Mouse (Mus musculus): ENCODE measurements around the gene Olfr1341. TPM values are rescaled to one million over a fixed set of nuclear protein-coding genes. Genes with fewer than 3 reads are reported as not detected.

Gene Olfr1341
- polyA plus RNA-seq, 1 experiment: not detected

- no peak overlapping the region for H3K4me3 ChIP-seq (replicated peaks)
- peaks cover 31% of the 10 kb centered on the region for H3K27me3 ChIP-seq (replicated peaks)
- TF ChIP-seq GATA1 (IDR thresholded peaks at IDR 0.05; ENCODE audit: borderline replicate concordance, low read length) (no peak), FLI1 (IDR thresholded peaks at IDR 0.05; ENCODE audit: low read length) (no peak)
- H3K9me3 ChIP-seq: peaks cover 12% of the 10 kb centered on the region; the same call in 1 of the 2 replicates
- no peaks in the 10 kb centered on the region for H3K4me1 ChIP-seq
- no peaks in the 10 kb centered on the region for H3K36me3 ChIP-seq (replicated peaks; ENCODE audit: low read length)
Observed at GRCm38 (mm10) chr4:118739574-118739973, 36.3 kb downstream of the Olfr1341 start.

- Histone ChIP-seq H3K4me3 (replicated peaks) (no peak overlapping the region), H3K4me1 (no peaks in the 10 kb centered on the region), H3K36me3 (replicated peaks; ENCODE audit: low read length) (no peaks in the 10 kb centered on the region), H3K27me3 (replicated peaks) (peaks cover 31% of the 10 kb centered on the region), H3K9me3 (peaks cover 17% of the 10 kb centered on the region)
- TF ChIP-seq FLI1 (IDR thresholded peaks at IDR 0.05; ENCODE audit: low read length): no peak
- no peak for TF ChIP-seq GATA1 (IDR thresholded peaks at IDR 0.05; ENCODE audit: borderline replicate concordance, low read length)
Observed at GRCm38 (mm10) chr4:118740988-118741698, 37.8 kb downstream of the Olfr1341 start.

- H3K9me3 ChIP-seq: peaks cover 24% of the 10 kb centered on the region
- no peaks in the 10 kb centered on the region for H3K4me1 ChIP-seq
- no peaks in the 10 kb centered on the region for H3K36me3 ChIP-seq (replicated peaks; ENCODE audit: low read length)
- peaks cover 31% of the 10 kb centered on the region for H3K27me3 ChIP-seq (replicated peaks)
- no peak overlapping the region for H3K4me3 ChIP-seq (replicated peaks)
- no peak for TF ChIP-seq GATA1 (IDR thresholded peaks at IDR 0.05; ENCODE audit: borderline replicate concordance, low read length)
- no peak for TF ChIP-seq FLI1 (IDR thresholded peaks at IDR 0.05; ENCODE audit: low read length)
Observed at GRCm38 (mm10) chr4:118741881-118742280, 38.6 kb downstream of the Olfr1341 start.

GRCm38 (mm10) chr4:118758637-118759036 is 55.3 kb downstream of the Olfr1341 start, which contains the start of gene Olfr1338:
Gene Olfr1338 (minus strand): TSS chr4:118758737.
- TF ChIP-seq FLI1 (IDR thresholded peaks at IDR 0.05; ENCODE audit: low read length) (no peak), GATA1 (IDR thresholded peaks at IDR 0.05; ENCODE audit: borderline replicate concordance, low read length) (no peak)
- Histone ChIP-seq H3K4me3 (replicated peaks) (no peak within 1 kb of the TSS), H3K27me3 (replicated peaks) (peaks cover 2% of the 10 kb centered on the region), H3K4me1 (no peaks in the 10 kb centered on the region), H3K36me3 (replicated peaks; ENCODE audit: low read length) (no peaks in the 10 kb centered on the region), H3K9me3 (no peaks in the 10 kb centered on the region)

Other genes starting within 250 kb of the Olfr1341 start
- gene Mpl, start 246.0 kb upstream of the Olfr1341 start, polyA plus RNA-seq (2012; ENCODE audit: insufficient read depth, low replicate concordance): 425 and 2,158 TPM in 2 replicates
- gene Tie1, start 213.5 kb upstream of the Olfr1341 start, polyA plus RNA-seq (2012; ENCODE audit: insufficient read depth, low replicate concordance): 32.0 and 48.6 TPM in 2 replicates
- gene 2610528J11Rik, start 176.5 kb upstream of the Olfr1341 start, polyA plus RNA-seq (2012; ENCODE audit: insufficient read depth, low replicate concordance): 64.9 and 160 TPM in 2 replicates
- 0.22 TPM in 1 of 2 replicates, not detected in the other for gene Tmem125, start 159.5 kb upstream of the Olfr1341 start, polyA plus RNA-seq (2012; ENCODE audit: insufficient read depth, low replicate concordance)
- not detected in 2 replicates for gene Cfap57, start 82.7 kb upstream of the Olfr1341 start, polyA plus RNA-seq (2012; ENCODE audit: insufficient read depth, low replicate concordance)
- gene Ebna1bp2, start 82.7 kb upstream of the Olfr1341 start, polyA plus RNA-seq (2012; ENCODE audit: insufficient read depth, low replicate concordance): 1.1 and 21.0 TPM in 2 replicates
- gene Olfr62, start 44.6 kb upstream of the Olfr1341 start, polyA plus RNA-seq (2012; ENCODE audit: insufficient read depth, low replicate concordance): 0.08 TPM in 1 of 2 replicates, not detected in the other
- gene Olfr1342, start 10.8 kb upstream of the Olfr1341 start, polyA plus RNA-seq (2012; ENCODE audit: insufficient read depth, low replicate concordance): not detected in 2 replicates
- not detected in 2 replicates for gene Olfr1340, start 16.6 kb downstream of the Olfr1341 start, polyA plus RNA-seq (2012; ENCODE audit: insufficient read depth, low replicate concordance)
- gene Olfr1339, start 28.7 kb downstream of the Olfr1341 start, polyA plus RNA-seq (2012; ENCODE audit: insufficient read depth, low replicate concordance): not detected in 2 replicates
- 0.03 TPM in 1 of 2 replicates, not detected in the other for gene Olfr1338, start 55.2 kb downstream of the Olfr1341 start, polyA plus RNA-seq (2012; ENCODE audit: insufficient read depth, low replicate concordance)
- not detected in 2 replicates for gene Olfr1337, start 79.1 kb downstream of the Olfr1341 start, polyA plus RNA-seq (2012; ENCODE audit: insufficient read depth, low replicate concordance)
- not detected in 2 replicates for gene Olfr1335, start 106.4 kb downstream of the Olfr1341 start, polyA plus RNA-seq (2012; ENCODE audit: insufficient read depth, low replicate concordance)
- gene Olfr1333, start 132.8 kb downstream of the Olfr1341 start, polyA plus RNA-seq (2012; ENCODE audit: insufficient read depth, low replicate concordance): not detected in 2 replicates
- not detected in 2 replicates for gene Olfr1331, start 161.1 kb downstream of the Olfr1341 start, polyA plus RNA-seq (2012; ENCODE audit: insufficient read depth, low replicate concordance)
- gene Olfr1330, start 185.1 kb downstream of the Olfr1341 start, polyA plus RNA-seq (2012; ENCODE audit: insufficient read depth, low replicate concordance): not detected in 2 replicates
- gene Olfr1329, start 213.9 kb downstream of the Olfr1341 start, polyA plus RNA-seq (2012; ENCODE audit: insufficient read depth, low replicate concordance): not detected in 2 replicates
- 0.32 TPM in 1 of 2 replicates, not detected in the other for gene Olfr1328, start 235.1 kb downstream of the Olfr1341 start, polyA plus RNA-seq (2012; ENCODE audit: insufficient read depth, low replicate concordance)

Measured in megakaryocyte, embryonic 14.5 days (primary cell).